Mouse (Mus musculus) left cerebral cortex, adult 11 months (tissue): ENCODE data around the gene Cspg4.

ENCODE experiments used
- DNase-seq: peaks from one replicate; pipeline ENCODE4 v3.0.0; 2022; ENCODE audit warnings: low spot score

Gene Cspg4

GRCm38 (mm10) chr9:56864216-56864729, 560 bp upstream of the Cspg4 start, which contains the start of gene Odf3l1:
Odf3l1 (minus strand) TSS chr9:56864679.
- no peak for DNase-seq

- no peak for DNase-seq
Measured at GRCm38 (mm10) chr9:56865673-56866400, 1.0 kb downstream of the Cspg4 start.

GRCm38 (mm10) chr9:56866430-56866829, 1.6 kb downstream of the Cspg4 start:
- no peak for DNase-seq

- no peak for DNase-seq
Measured at GRCm38 (mm10) chr9:56868292-56868691, 3.5 kb downstream of the Cspg4 start.

- peak; percentile 55 for DNase-seq
Measured at GRCm38 (mm10) chr9:56869552-56869951, 4.7 kb downstream of the Cspg4 start.

- no peak for DNase-seq
Measured at GRCm38 (mm10) chr9:56870778-56871177, 5.9 kb downstream of the Cspg4 start.

GRCm38 (mm10) chr9:56871191-56871590, 6.4 kb downstream of the Cspg4 start:
- no peak for DNase-seq

- DNase-seq: no peak
Measured at GRCm38 (mm10) chr9:56872105-56872903, 7.5 kb downstream of the Cspg4 start.

GRCm38 (mm10) chr9:56873097-56873496, 8.3 kb downstream of the Cspg4 start:
- no peak for DNase-seq

- no peak for DNase-seq
Measured at GRCm38 (mm10) chr9:56876784-56877183, 12.0 kb downstream of the Cspg4 start.

- no peak for DNase-seq
Measured at GRCm38 (mm10) chr9:56877284-56877683, 12.5 kb downstream of the Cspg4 start.

GRCm38 (mm10) chr9:56880790-56881189, 16.0 kb downstream of the Cspg4 start:
- no peak for DNase-seq

- no peak for DNase-seq
Measured at GRCm38 (mm10) chr9:56881539-56882082, 16.8 kb downstream of the Cspg4 start.

- no peak for DNase-seq
Measured at GRCm38 (mm10) chr9:56882283-56882682, 17.4 kb downstream of the Cspg4 start.

GRCm38 (mm10) chr9:56882818-56883217, 18.0 kb downstream of the Cspg4 start:
- no peak for DNase-seq

GRCm38 (mm10) chr9:56883470-56883869, 18.6 kb downstream of the Cspg4 start:
- no peak for DNase-seq

- DNase-seq: no peak
Measured at GRCm38 (mm10) chr9:56884328-56884727, 19.5 kb downstream of the Cspg4 start.

GRCm38 (mm10) chr9:56886113-56886512, 21.3 kb downstream of the Cspg4 start:
- no peak for DNase-seq

GRCm38 (mm10) chr9:56886601-56887000, 21.8 kb downstream of the Cspg4 start:
- DNase-seq: no peak

- DNase-seq: no peak
Measured at GRCm38 (mm10) chr9:56887581-56887980, 22.7 kb downstream of the Cspg4 start.

- peak; percentile 84 for DNase-seq
Measured at GRCm38 (mm10) chr9:56889817-56890216, 25.0 kb downstream of the Cspg4 start.

- no peak for DNase-seq
Measured at GRCm38 (mm10) chr9:56890522-56891250, 25.9 kb downstream of the Cspg4 start.
